Mouse (Mus musculus) neural tube, embryonic 15.5 days (tissue): ENCODE measurements at regions not wholly inside any gene's neighbourhood (a gene's known extent, or its start where the extent isn't known, plus 50 kb on each side); places are given as distances from the start of the nearest gene placed in this dataset.
"Not testable (repeated sequence)": the region's sequence is repeated elsewhere in the genome, so short reads cannot be mapped to it uniquely, and the experiment has no call there.

Experiments
- ATAC-seq: fragments of 200-750 bp; cut with Nextera tagmentation; 2 replicates; pipeline ENCODE4 v1.8.0; 2017; ENCODE audit warnings: mild to moderate bottlenecking, moderate TSS enrichment, moderate library complexity; ENCODE audit not compliant: low FRiP score
- H3K27ac ChIP-seq: fragments of 300-500 bp; sonication (generic); replicated peaks from 2 replicates; pipeline ENCODE4 v1.5.1; 2015; ENCODE audit warnings: mild to moderate bottlenecking, inconsistent platforms
- H3K27me3 ChIP-seq: fragments of 300-500 bp; sonication (generic); replicated peaks from 2 replicates; pipeline ENCODE4 v1.6.1; 2015; ENCODE audit warnings: inconsistent platforms
- H3K36me3 ChIP-seq: fragments of 300-500 bp; sonication (generic); 2 replicates; pipeline ENCODE4 v1.6.1; 2015; ENCODE audit warnings: inconsistent platforms
- H3K4me1 ChIP-seq: fragments of 300-500 bp; sonication (generic); 2 replicates; pipeline ENCODE4 v1.6.1; 2015; ENCODE audit warnings: inconsistent platforms
- H3K4me2 ChIP-seq: fragments of 300-500 bp; sonication (generic); 2 replicates; pipeline ENCODE4 v1.6.1; 2015; ENCODE audit warnings: inconsistent platforms, mild to moderate bottlenecking, moderate library complexity
- H3K4me3 ChIP-seq: fragments of 300-500 bp; sonication (generic); replicated peaks from 2 replicates; pipeline ENCODE4 v1.5.1; 2015; ENCODE audit warnings: mild to moderate bottlenecking, inconsistent platforms
- H3K9ac ChIP-seq: fragments of 300-500 bp; sonication (generic); replicated peaks from 2 replicates; pipeline ENCODE4 v1.6.1; 2015; ENCODE audit warnings: mild to moderate bottlenecking, inconsistent platforms
- H3K9me3 ChIP-seq: fragments of 300-500 bp; sonication (generic); replicated peaks from 2 replicates; pipeline ENCODE4 v1.6.1; 2016; ENCODE audit warnings: inconsistent platforms
- WGBS: fragments of 180-500 bp; shearing (Covaris S2); methylation state at CpG from one replicate; pipeline ENCODE4 v1.1.7; 2015; ENCODE audit warnings: mixed read lengths; 5-methylcytosine and 5-hydroxymethylcytosine counted together

DNA sequence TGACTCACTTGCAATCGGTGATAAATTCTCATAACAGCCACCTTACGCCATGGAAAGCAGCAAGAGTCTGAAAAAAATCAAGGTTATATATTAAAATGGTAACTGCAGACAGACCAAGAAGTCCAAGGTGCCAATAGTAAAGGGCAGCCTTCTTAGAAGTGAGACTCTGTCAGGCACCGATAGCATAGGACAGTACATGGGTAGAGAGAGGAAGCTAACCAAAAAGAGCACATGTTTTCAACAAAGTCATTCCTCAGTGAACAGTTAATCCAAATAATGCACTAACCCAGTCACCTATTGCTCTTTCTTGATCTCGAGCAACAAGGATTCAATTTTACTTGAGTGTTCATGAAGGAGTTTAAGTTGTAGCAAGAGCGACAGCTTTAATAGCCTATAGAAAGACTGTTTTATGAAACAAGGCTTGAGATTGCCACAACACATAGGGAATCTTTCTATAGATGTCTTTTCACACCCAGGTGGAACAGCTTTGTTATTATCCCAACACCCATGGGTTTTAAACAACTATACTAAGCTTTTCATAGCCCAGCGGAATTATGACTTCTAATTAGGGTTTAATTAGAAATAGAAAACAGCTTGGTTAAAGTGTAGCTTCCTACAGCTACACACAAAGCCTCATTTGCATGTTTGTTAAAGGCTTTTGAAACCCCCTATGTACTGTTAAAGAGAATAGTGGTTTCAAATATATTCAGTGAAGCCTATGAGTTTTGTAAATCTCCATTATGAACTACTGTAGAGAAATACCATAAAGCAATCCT, 269.9 kb downstream of the Htr7 start:
- peak; percentile 83 for ATAC-seq
- peak overlapping the region; percentile 73 for H3K27ac ChIP-seq
- 60% methylated on average over 6 of the region's 6 CpGs for WGBS

DNA sequence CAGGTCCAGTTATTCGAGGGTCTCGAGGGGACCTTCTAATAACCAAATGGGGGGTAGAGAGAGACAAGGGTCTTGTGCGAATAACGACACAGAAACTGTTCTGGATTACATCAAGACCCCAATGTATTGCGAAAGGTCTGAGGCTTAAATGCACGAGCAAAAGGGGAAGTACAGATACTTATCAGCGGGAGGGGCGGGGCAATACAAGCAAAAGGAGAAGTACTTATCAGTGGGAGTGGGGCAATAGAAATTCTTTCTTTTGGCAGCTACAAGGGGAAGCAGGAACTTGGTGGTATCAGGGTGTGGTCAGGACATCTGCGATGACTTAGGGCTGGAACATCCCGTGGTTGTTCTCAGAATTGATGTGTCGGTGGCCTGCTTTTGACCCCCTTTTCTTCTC, 295.6 kb downstream of the Htr7 start:
- H3K4me3 ChIP-seq, H3K36me3 ChIP-seq, H3K4me2 ChIP-seq, H3K9ac ChIP-seq, ATAC-seq, H3K27me3 ChIP-seq, H3K4me1 ChIP-seq, H3K27ac ChIP-seq, H3K9me3 ChIP-seq: not testable (repeated sequence)
- 87% methylated on average over 11 of the region's 11 CpGs for WGBS

More for the DNA sequence above, 269.9 kb downstream of the Htr7 start:
- no peak overlapping the region for H3K4me3 ChIP-seq
- H3K9ac ChIP-seq, result no peak overlapping the region
- H3K9me3 ChIP-seq, result no peaks in the 10 kb centered on the region
- no peak overlapping the region for H3K4me2 ChIP-seq
- H3K27me3 ChIP-seq, result no peaks in the 10 kb centered on the region
- no peaks in the 10 kb centered on the region for H3K4me1 ChIP-seq
- H3K36me3 ChIP-seq, result no peaks in the 10 kb centered on the region

DNA sequence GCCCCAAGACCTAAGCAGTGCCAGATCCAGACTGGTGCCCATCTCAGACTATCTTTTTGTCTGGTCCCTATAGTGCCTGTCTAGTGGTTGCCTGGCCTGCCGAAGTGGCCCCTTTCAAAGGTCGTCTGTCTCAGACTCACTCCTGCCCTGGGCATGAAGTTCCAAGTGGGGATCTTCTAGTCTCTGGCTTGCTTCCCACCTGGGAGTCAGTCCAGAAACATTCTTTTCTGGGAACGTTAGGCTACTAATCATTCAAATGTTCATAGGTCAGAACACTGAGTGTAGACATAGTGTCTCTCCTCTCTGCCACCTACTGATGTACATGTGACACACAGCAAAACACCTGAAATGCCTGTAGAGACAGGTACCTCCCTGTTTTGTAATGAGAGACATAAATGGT, 297.6 kb downstream of the Htr7 start:
- H3K36me3 ChIP-seq, result no peaks in the 10 kb centered on the region
- H3K4me3 ChIP-seq, result no peak overlapping the region
- WGBS, result 80% methylated on average over 3 of the region's 3 CpGs
- no peaks in the 10 kb centered on the region for H3K4me1 ChIP-seq
- no peak for ATAC-seq
- H3K27me3 ChIP-seq, result no peaks in the 10 kb centered on the region
- H3K9me3 ChIP-seq, result no peaks in the 10 kb centered on the region
- no peak overlapping the region for H3K27ac ChIP-seq
- H3K9ac ChIP-seq, result no peak overlapping the region
- no peak overlapping the region for H3K4me2 ChIP-seq

DNA sequence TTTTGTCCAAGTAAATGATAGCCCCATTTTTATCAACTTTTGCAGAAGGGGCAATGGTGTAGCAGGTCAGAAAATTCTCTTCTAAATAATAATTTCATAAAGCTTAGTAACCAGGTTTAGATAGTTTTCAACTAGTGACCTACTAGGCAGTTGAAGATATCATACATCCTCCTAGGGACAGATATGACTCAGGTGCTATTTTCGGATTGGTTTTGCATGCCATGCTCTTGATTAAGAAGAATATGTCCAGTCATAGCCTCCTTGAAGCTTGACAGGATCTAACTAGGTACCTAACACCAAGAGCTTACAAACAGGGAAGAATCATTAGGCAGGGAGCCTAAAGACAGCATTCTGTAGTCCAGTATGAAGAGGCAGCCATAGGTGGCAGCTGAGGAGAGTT, 301.8 kb downstream of the Htr7 start:
- no peak for ATAC-seq
- H3K9ac ChIP-seq, result no peak overlapping the region
- H3K4me1 ChIP-seq, result no peaks in the 10 kb centered on the region
- H3K27me3 ChIP-seq, result no peaks in the 10 kb centered on the region
- H3K9me3 ChIP-seq, result no peaks in the 10 kb centered on the region
- 69% methylated on average over 1 of the region's 1 CpGs for WGBS
- no peak overlapping the region for H3K27ac ChIP-seq
- no peaks in the 10 kb centered on the region for H3K36me3 ChIP-seq
- H3K4me3 ChIP-seq, result no peak overlapping the region
- no peak overlapping the region for H3K4me2 ChIP-seq

DNA sequence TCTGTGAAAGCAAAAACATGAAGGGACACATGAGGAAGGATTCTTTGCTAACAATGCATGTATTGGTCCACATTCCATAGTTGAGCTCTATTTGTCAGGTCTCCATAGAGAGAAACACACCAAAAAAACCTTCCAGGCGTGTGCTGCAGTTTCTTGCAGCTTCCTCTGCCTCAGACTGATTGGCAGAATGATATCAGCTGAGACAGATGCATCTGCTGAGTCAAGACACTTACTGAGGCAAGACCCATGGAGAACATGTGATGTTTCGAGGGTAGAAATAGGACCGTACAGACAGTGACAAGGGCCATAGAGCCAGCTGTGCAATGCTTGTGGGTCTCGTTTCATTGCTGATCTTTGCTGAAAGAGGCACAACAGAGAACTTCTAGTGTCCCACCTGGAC, 321.6 kb downstream of the Htr7 start:
- H3K27ac ChIP-seq, result no peak overlapping the region
- no peak overlapping the region for H3K4me2 ChIP-seq
- no peaks in the 10 kb centered on the region for H3K36me3 ChIP-seq
- no peak for ATAC-seq
- no peaks in the 10 kb centered on the region for H3K27me3 ChIP-seq
- WGBS, result 82% methylated on average over 4 of the region's 4 CpGs
- no peak overlapping the region for H3K4me3 ChIP-seq
- H3K9me3 ChIP-seq, result no peaks in the 10 kb centered on the region
- no peaks in the 10 kb centered on the region for H3K4me1 ChIP-seq
- H3K9ac ChIP-seq, result no peak overlapping the region

GRCm38 (mm10) chr19:35728436-35729060, 328.8 kb downstream of the Htr7 start:
- ATAC-seq, result peak; percentile 83
- H3K27ac ChIP-seq, result no peak overlapping the region
- H3K4me1 ChIP-seq, result peaks cover 4% of the 10 kb centered on the region; the same call in 1 of the 2 replicates
- H3K27me3 ChIP-seq, result no peaks in the 10 kb centered on the region
- 42% methylated on average over 3 of the region's 3 CpGs for WGBS
- no peak overlapping the region for H3K9ac ChIP-seq
- H3K4me2 ChIP-seq, result no peak overlapping the region
- H3K36me3 ChIP-seq, result no peaks in the 10 kb centered on the region
- no peaks in the 10 kb centered on the region for H3K9me3 ChIP-seq
- no peak overlapping the region for H3K4me3 ChIP-seq
